Mouse (Mus musculus) bone marrow macrophage, adult 2 months (primary cell): ENCODE results near the gene Abcc6. TPM values are rescaled to one million over a fixed set of nuclear protein-coding genes. Genes with fewer than 3 reads are reported as not detected.

Experiments
- H3K27ac ChIP-seq: 2 replicates; pipeline ENCODE4 v1.5.1; 2012; ENCODE audit warnings: low read depth, low read length; ENCODE audit not compliant: insufficient read depth
- H3K4me1 ChIP-seq: 2 replicates; pipeline ENCODE4 v1.6.1; 2012; ENCODE audit warnings: low read length; ENCODE audit not compliant: control insufficient read depth, insufficient read depth
- H3K4me3 ChIP-seq: 2 replicates; pipeline ENCODE4 v1.5.1; 2012; ENCODE audit warnings: mild to moderate bottlenecking, low read length, moderate library complexity; ENCODE audit not compliant: insufficient read depth
- CTCF ChIP-seq: IDR thresholded peaks from 2 replicates; pipeline ENCODE4 v1.5.1; 2012; ENCODE audit warnings: low read depth, mild to moderate bottlenecking, low read length, moderate library complexity
- POLR2A ChIP-seq: IDR thresholded peaks from 2 replicates; pipeline ENCODE4 v1.6.1; 2012; ENCODE audit warnings: mild to moderate bottlenecking, low read depth, low read length, borderline replicate concordance
- polyA plus RNA-seq: library from polyadenylated mRNA; stranded (reverse); fragments of >200 nt; gene quantifications from 2 replicates; pipeline ENCODE4 v1.2.4, GENCODE M21; 2012; ENCODE audit not compliant: missing spikeins, insufficient read depth, insufficient read length

The Abcc6 gene
- not detected in 2 replicates for polyA plus RNA-seq

- Histone ChIP-seq H3K4me3 (no peak within 1 kb of the TSS), H3K27ac (no peak within 1 kb of the TSS), H3K4me1 (peaks cover 8% of the 10 kb centered on the region)
- TF ChIP-seq POLR2A (no peak), CTCF (no peak)
These were observed at the start of gene Abcc6 for GRCm38 (mm10) chr7:46030145-46030488. TSS of gene Abcc6 (minus strand) at chr7:46030302.

- TF ChIP-seq POLR2A (no peak), CTCF (no peak)
- no peaks in the 10 kb centered on the region for H3K4me1 ChIP-seq
- H3K27ac ChIP-seq = no peak overlapping the region
- no peak overlapping the region for H3K4me3 ChIP-seq
These were observed 47.6 kb upstream of the Abcc6 start for GRCm38 (mm10) chr7:46077675-46078074.

- Histone ChIP-seq H3K4me3 (no peak overlapping the region), H3K4me1 (no peaks in the 10 kb centered on the region), H3K27ac (no peak overlapping the region)
- TF ChIP-seq POLR2A (no peak), CTCF (no peak)
These were observed 46.7 kb upstream of the Abcc6 start for GRCm38 (mm10) chr7:46076844-46077243.

GRCm38 (mm10) chr7:46068831-46069230 is 38.7 kb upstream of the Abcc6 start:
- H3K4me1 ChIP-seq = no peaks in the 10 kb centered on the region
- H3K27ac ChIP-seq = no peak overlapping the region
- H3K4me3 ChIP-seq = no peak overlapping the region
- TF ChIP-seq POLR2A = no peak
- no peak for TF ChIP-seq CTCF

- Histone ChIP-seq H3K4me3 (no peak overlapping the region), H3K27ac (no peak overlapping the region), H3K4me1 (no peaks in the 10 kb centered on the region)
- no peak for TF ChIP-seq CTCF
- no peak for TF ChIP-seq POLR2A
These were observed 33.2 kb upstream of the Abcc6 start for GRCm38 (mm10) chr7:46063296-46063695.

GRCm38 (mm10) chr7:46061614-46062013 is 31.5 kb upstream of the Abcc6 start:
- H3K4me3 ChIP-seq = no peak overlapping the region
- no peak overlapping the region for H3K27ac ChIP-seq
- no peak for TF ChIP-seq POLR2A
- TF ChIP-seq CTCF = no peak
- no peaks in the 10 kb centered on the region for H3K4me1 ChIP-seq

GRCm38 (mm10) chr7:46060688-46061087 is 30.6 kb upstream of the Abcc6 start:
- TF ChIP-seq POLR2A (no peak), CTCF (no peak)
- H3K4me3 ChIP-seq = no peak overlapping the region

GRCm38 (mm10) chr7:46058882-46059281 is 28.8 kb upstream of the Abcc6 start:
- Histone ChIP-seq H3K4me1 (no peaks in the 10 kb centered on the region), H3K4me3 (no peak overlapping the region), H3K27ac (no peak overlapping the region)
- no peak for TF ChIP-seq CTCF
- TF ChIP-seq POLR2A = no peak

More at GRCm38 (mm10) chr7:46060688-46061087, 30.6 kb upstream of the Abcc6 start:
- Histone ChIP-seq H3K4me1 (no peaks in the 10 kb centered on the region), H3K27ac (no peak overlapping the region)

- TF ChIP-seq CTCF (no peak), POLR2A (no peak)
- no peaks in the 10 kb centered on the region for H3K4me1 ChIP-seq
- no peak overlapping the region for H3K4me3 ChIP-seq
- H3K27ac ChIP-seq = no peak overlapping the region
These were observed 23.5 kb upstream of the Abcc6 start for GRCm38 (mm10) chr7:46053566-46053965.

- TF ChIP-seq POLR2A = no peak
- TF ChIP-seq CTCF = peak; percentile 14; the same call in 1 of the 2 replicates
These were observed 22.2 kb upstream of the Abcc6 start for GRCm38 (mm10) chr7:46052161-46052821.

More at GRCm38 (mm10) chr7:46052161-46052821, 22.2 kb upstream of the Abcc6 start:
- no peak overlapping the region for H3K4me3 ChIP-seq
- no peak overlapping the region for H3K27ac ChIP-seq
- no peaks in the 10 kb centered on the region for H3K4me1 ChIP-seq
